Mouse (Mus musculus) layer of hippocampus, adult 18-20 months (tissue): Measurements from ENCODE around the gene Olfr1390. TPM values are rescaled to one million over a fixed set of nuclear protein-coding genes. Genes with fewer than 3 reads are reported as not detected.
A peak's percentile ranks its signal among the peaks of the same experiment; 100 is the strongest.
"Not testable (repeated sequence)": the region's sequence is repeated elsewhere in the genome, so short reads cannot be mapped to it uniquely, and the experiment has no call there.

Experiments used
- DNase-seq, 2 experiments: peaks; one replicate each; pipeline ENCODE4 v3.0.0; 2022; ENCODE audit warnings: low spot score in 2 of 2
- long read RNA-seq: library from polyadenylated mRNA; stranded (forward); transcript quantifications from one replicate; pipeline ENCODE4 v2.0.0, GENCODE M21; 2021
- total RNA-seq, 2 experiments: library from RNA; stranded (reverse); gene quantifications; 2 replicates each; pipeline ENCODE4 v1.2.3; 2021

Gene Olfr1390
- total RNA-seq, result not detected
- long read RNA-seq, result 0 reads

DNA sequence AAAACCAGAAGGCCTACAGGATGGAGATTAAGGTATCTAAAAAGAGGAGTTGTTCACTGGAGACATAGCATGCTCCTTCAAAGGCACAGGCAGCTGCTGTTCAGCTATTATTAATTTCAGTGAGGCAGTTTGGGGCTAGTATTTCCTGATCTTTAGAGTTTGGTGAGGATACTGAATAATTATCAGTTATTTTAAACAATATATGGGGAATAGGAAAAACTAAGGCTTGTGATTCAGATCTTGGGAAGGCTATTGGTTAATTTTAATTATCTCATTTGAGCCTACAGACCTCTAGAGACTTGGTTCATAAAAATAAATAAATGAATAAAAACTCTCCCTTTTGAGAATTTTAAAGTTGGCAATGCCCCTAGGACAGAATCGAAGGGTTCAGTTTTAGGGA is at the start of gene Olfr1390:
Gene Olfr1390 (plus strand): TSS at position 301 of the 400 bp plus-strand sequence.
- no peak for DNase-seq

DNA sequence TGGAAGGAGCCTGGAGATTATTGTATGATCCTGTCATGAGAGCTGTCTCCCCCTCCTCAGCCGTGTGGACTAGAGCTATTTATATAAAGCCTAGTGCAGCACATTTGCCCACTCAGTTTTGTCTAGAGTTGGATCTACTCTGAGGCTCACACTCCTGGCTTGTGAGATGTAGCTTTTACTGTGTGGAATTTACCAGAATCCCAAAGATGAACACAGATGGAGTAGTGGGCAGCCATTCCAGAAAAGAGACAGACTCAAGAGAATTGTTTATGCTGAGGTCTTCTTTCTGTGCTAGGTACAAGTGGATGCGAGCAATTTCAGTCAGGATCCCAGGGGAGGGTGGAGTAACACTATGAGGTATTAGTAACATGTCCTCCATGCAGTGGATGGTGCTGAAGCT is 47.7 kb upstream of the Olfr1390 start:
- DNase-seq, result no peak

DNA sequence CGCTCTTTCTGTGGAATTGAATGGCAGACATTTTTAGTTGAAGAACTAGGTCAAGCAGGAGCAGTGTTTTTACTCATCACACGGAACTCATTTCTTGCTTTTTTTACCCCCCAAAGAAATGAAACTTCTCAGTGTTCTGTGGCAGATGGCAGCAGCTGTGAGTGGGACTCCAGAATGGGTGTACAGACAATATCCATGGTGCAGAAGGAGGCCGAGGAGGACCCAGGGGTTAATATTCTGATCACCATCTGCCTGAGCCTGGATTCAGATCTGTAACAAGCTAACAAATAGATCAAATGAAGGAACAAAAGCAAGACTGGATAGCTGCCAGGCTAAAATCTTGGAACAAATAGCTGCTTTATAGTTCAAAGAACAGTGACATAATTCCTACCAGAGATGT is 42.2 kb upstream of the Olfr1390 start:
- DNase-seq, result peak; percentile 28 to 65

DNA sequence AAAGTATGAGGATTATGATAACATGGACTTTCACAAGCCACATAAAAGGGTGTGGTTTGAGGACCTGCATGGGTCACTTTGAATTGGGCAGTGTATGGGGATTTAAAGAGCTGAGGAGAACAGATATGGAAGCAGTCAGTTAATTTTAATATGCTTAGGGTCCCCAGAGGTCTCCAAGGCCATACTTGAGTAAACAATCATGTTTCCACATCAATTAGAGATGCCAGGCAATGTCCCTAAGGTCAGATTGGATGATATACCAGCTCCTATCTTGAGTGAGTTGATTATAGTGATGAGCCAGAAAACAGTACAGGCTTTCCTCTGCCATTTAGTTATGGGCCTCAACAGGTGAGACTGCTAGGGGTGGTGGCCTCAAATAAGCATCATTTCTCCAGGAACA is 30.5 kb upstream of the Olfr1390 start, which contains the start of gene Olfr10:
Gene Olfr10 (plus strand): TSS at position 301 of the 400 bp plus-strand sequence.
- no peak for DNase-seq

DNA sequence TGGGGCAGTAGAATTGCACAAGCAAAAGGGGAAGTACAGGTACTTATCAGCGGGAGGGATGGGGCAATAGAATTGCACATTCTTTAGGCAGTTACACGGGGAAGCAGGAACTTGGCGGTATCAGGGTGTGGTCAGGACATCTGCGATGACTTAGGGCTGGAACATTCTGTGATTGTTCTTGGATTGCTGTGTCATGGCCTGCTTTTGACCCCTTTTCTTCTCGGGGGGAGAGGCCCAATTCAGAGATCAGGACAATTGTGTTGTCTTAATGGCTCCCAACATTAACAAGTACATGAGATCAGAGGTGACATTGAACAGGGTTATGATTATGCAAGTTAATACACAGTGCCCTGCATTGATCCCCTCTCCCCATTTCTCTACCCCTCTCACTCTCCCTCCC is 26.4 kb upstream of the Olfr1390 start:
- DNase-seq, result not testable (repeated sequence)

DNA sequence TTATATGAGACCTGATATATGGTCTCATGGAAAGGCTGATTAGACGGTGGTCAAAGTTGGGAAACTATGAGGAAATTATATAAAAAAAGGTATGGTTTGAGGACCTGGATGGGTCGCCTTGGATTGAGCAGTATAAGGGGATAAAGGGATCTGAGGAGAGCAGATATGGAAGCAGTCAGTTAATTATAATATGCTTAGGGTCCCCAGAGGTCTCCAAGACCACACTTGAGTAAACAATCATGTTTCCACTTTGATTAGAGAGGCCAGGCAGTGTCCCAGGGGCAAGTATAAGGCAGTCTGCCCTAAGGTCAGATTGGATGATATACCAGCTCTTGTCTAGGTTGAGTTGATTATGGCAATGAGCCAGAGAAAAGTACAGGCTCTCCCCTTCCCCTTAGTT is 12.5 kb upstream of the Olfr1390 start, which contains the start of gene Olfr1391:
Gene Olfr1391 (plus strand): TSS at position 301 of the 400 bp plus-strand sequence.
- no peak for DNase-seq

DNA sequence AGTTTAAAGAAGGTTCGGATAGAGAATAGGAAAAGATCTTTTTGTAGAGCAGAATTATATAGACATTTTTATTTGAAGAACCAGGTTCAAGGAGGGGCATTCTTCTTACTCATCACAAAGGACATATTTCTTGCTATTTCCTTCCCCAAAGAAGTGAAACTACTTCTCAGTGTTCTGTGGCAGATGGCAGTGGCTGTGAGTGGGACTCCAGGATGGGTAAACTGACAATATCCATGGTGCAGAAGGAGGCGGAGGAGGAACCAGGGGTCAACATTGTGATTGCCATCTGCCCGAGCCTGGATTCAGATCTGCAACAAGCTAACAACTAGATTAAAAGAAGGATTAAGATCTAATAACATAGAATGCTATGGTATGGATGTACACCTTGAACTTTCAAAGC is 8.3 kb upstream of the Olfr1390 start:
- peak; percentile 8 to 17 for DNase-seq

DNA sequence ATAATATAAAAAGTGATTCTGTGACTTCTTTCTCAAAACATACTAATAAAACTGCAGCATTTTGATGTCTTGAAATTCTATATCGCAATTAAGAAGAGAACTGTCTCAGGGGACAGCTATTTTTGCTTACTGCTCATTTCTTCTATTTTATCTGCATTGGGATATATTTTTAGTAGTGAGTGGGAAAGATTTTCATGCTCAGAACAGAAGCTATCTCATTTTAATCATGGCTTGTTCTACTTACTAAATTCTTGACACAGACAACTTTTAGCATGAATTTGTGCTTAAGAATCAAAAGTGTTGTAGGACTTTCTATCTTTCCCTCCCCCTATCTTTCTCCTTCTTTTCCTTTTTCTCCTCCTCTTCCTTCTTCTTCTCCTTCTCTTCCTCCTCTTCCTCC is 5.3 kb upstream of the Olfr1390 start:
- no peak for DNase-seq

DNA sequence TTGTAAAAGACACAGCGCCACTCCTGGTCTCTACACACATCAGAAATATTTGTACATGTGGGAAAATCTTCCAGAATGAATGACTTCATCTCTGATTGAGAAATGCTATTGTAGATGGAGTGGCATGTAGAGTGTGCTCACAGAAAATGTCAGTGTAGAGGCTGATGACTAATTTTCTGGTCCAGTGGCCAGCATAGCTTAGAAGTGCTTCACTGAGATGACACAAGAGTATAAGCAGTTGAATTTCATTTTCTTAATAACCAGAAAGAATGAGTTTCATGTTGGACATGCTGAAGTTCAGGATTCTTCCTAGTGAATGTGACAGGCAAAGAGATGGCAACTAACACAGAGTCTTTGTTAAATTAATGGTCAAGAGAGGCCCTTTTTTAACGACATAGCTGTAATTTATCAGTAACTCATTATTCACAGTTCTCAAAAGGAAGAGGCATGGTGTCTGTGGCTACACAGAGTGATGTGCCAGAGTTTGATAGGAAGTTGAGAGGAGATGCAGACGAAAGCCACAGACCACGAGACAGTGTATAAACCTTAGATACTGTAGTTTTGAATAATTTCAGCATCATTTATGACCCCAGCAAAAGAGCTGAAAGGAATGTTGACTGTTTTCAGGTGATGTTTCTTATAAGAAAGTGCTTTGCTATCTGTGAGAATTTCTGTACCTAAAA is 2.3 kb downstream of the Olfr1390 start:
- DNase-seq, result no peak

DNA sequence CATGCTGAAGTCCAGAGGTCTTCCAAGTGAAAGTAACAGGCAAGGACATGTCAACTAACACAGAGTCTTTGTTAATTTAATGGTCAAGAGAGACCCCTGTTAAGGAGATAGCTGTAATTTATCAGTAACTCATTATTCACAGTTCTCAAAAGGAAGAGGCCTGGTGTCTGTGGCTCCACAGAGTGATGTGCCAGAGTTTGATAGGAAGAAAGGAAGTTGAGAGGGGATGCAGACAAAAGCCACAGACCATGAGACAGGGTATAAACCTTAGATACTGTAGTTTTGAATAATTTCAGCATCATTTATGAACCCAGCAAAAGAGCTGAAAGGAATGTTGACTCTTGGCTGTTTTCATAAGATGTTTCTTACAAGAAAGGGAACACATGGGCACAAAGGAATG is 48.1 kb downstream of the Olfr1390 start:
- DNase-seq, result no peak

DNA sequence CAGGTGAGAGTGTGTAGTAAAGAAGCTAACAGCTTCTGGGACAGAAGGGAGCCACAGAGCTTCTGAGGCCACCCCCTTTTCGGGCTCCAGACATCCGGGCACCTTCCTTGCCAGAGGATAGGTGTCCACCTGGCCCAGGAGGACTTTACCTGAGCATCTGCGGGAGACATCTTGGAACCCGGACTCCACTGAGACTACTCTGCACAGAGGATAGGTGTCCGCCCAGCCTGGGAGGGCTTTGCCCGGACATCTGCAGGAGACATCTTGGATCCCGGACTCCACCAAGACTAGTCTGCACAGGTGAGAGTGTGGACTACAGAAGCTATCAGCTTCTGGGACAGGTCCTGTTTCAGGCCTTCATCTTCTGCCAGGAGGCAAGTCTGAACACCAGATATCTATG is 51.1 kb downstream of the Olfr1390 start:
- not testable (repeated sequence) for DNase-seq

Other genes with a start within 250 kb of the Olfr1390 start
- gene Olfr1396, start 220.3 kb upstream of the Olfr1390 start, total RNA-seq, result not detected
- gene Olfr1395, start 192.9 kb upstream of the Olfr1390 start, total RNA-seq, result not detected
- gene Olfr1394, start 180.8 kb upstream of the Olfr1390 start, total RNA-seq, result not detected
- not detected for gene Btnl9, start 148.0 kb upstream of the Olfr1390 start, total RNA-seq
- gene Zfp62, start 131.9 kb upstream of the Olfr1390 start, total RNA-seq, result 10 to 100 TPM; 48.6 to 49.6 TPM
- 10 to 100 TPM; 56.0 to 60.7 TPM for gene Mgat1, start 91.0 kb upstream of the Olfr1390 start, total RNA-seq
- gene Olfr1393, start 56.9 kb upstream of the Olfr1390 start, total RNA-seq, result not detected
- gene Olfr1392, start 49.9 kb upstream of the Olfr1390 start, total RNA-seq, result under 1 TPM in 1 of 2 experiments, not detected in 1; 0.10 TPM
- gene Olfr10, start 30.4 kb upstream of the Olfr1390 start, total RNA-seq, result not detected
- gene Olfr1391, start 12.4 kb upstream of the Olfr1390 start, total RNA-seq, result not detected
- gene Olfr1389, start 87.9 kb downstream of the Olfr1390 start, total RNA-seq, result not detected
- gene Olfr1388, start 101.4 kb downstream of the Olfr1390 start, total RNA-seq, result under 1 TPM; 0.43 to 0.47 TPM
- not detected for gene Olfr1387, start 120.2 kb downstream of the Olfr1390 start, total RNA-seq
- gene Olfr1386, start 129.9 kb downstream of the Olfr1390 start, total RNA-seq, result not detected
- not detected for gene Olfr1385, start 153.9 kb downstream of the Olfr1390 start, total RNA-seq
- gene Olfr1384, start 171.5 kb downstream of the Olfr1390 start, total RNA-seq, result not detected
- under 1 TPM in 1 of 2 experiments, not detected in 1; 0.35 TPM for gene Olfr1383, start 184.5 kb downstream of the Olfr1390 start, total RNA-seq
- not detected for gene Olfr1382, start 193.1 kb downstream of the Olfr1390 start, total RNA-seq
- gene Olfr1381, start 208.3 kb downstream of the Olfr1390 start, total RNA-seq, result not detected
- not detected for gene Olfr1380, start 221.7 kb downstream of the Olfr1390 start, total RNA-seq